Mouse (Mus musculus) hindbrain, postnatal 0 days (tissue): Measurements from ENCODE around the gene Arl1. TPM values are rescaled to one million over a fixed set of nuclear protein-coding genes. Genes with fewer than 3 reads are reported as not detected.
A peak's percentile ranks its signal among the peaks of the same experiment; 100 is the strongest.

Source experiments
- ATAC-seq: fragments of 200-750 bp; cut with Nextera tagmentation; 2 replicates; pipeline ENCODE4 v1.8.0; 2017; ENCODE audit warnings: mild to moderate bottlenecking, moderate TSS enrichment, moderate library complexity
- DNase-seq: peaks from one replicate; pipeline ENCODE4 v3.0.0-alpha.2; 2015; ENCODE audit warnings: low spot score
- H3K27ac ChIP-seq: fragments of 300-500 bp; sonication (generic); 2 replicates; pipeline ENCODE4 v1.5.1; 2014; ENCODE audit warnings: mild to moderate bottlenecking
- H3K27me3 ChIP-seq: fragments of 300-500 bp; sonication (generic); 2 replicates; pipeline ENCODE4 v1.6.1; 2014; ENCODE audit warnings: low read length, mixed read lengths; ENCODE audit not compliant: insufficient read depth
- H3K36me3 ChIP-seq: fragments of 300-500 bp; sonication (generic); 2 replicates; pipeline ENCODE4 v1.6.1; 2014; ENCODE audit warnings: low read length, mixed read lengths; ENCODE audit not compliant: insufficient read depth
- H3K4me1 ChIP-seq: fragments of 300-500 bp; sonication (generic); 2 replicates; pipeline ENCODE4 v1.6.1; 2014; ENCODE audit warnings: antibody characterized with exemption, low read length, mixed read lengths; ENCODE audit not compliant: insufficient read depth
- H3K4me2 ChIP-seq: fragments of 300-500 bp; sonication (generic); 2 replicates; pipeline ENCODE4 v1.6.1; 2014; ENCODE audit warnings: low read depth, mild to moderate bottlenecking, low read length, moderate library complexity, mixed read lengths
- H3K4me3 ChIP-seq: fragments of 300-500 bp; sonication (generic); 2 replicates; pipeline ENCODE4 v1.5.1; 2014; ENCODE audit warnings: low read length
- H3K9ac ChIP-seq: fragments of 300-500 bp; sonication (generic); replicated peaks from 2 replicates; pipeline ENCODE4 v1.6.1; 2014; ENCODE audit warnings: mild to moderate bottlenecking, low read length, moderate library complexity, mixed read lengths
- H3K9me3 ChIP-seq: fragments of 300-500 bp; sonication (generic); 2 replicates; pipeline ENCODE4 v1.6.1; 2016; ENCODE audit warnings: low read length, mixed read lengths
- CTCF ChIP-seq: IDR thresholded peaks from 2 replicates; pipeline ENCODE4 v1.5.1; 2016; ENCODE audit warnings: antibody characterized with exemption, control low read depth, low read depth
- WGBS: fragments of 180-500 bp; shearing (Covaris S2); extraction: QIAGEN DNeasy Blood & Tissue Kit; methylation state at CpG from one replicate; pipeline ENCODE4 v1.1.7; 2014; 5-methylcytosine and 5-hydroxymethylcytosine counted together
- polyA plus RNA-seq: library from polyadenylated mRNA; unstranded; fragments of >200 nt; fragmentation: Nextera tagmentation; extraction: Ambion mirVana; gene quantifications from 2 replicates; pipeline ENCODE4 v1.2.1, GENCODE M21; 2015
- total RNA-seq: library from RNA; depleted of rRNA; stranded (reverse); fragments of >200 nt; gene quantifications from 2 replicates; pipeline ENCODE4 v1.2.3, GENCODE M21; 2014; rRNA removed

Gene Arl1
- total RNA-seq (59.8 and 62.2 TPM in 2 replicates), polyA plus RNA-seq (164 and 166 TPM in 2 replicates)

- peak; percentile 97 for ATAC-seq
Observed at GRCm38 (mm10) chr10:88730571-88731495, at the start of gene Arl1. Arl1 (plus strand) TSS chr10:88730858.

GRCm38 (mm10) chr10:88682904-88683563, 47.6 kb upstream of the Arl1 start:
- ATAC-seq (no peak), DNase-seq (no peak)
- WGBS = 89% methylated on average over 4 of the region's 4 CpGs
- Histone ChIP-seq H3K27me3 (no peaks in the 10 kb centered on the region), H3K4me2 (no peak overlapping the region), H3K27ac (no peak overlapping the region), H3K9ac (no peak overlapping the region), H3K4me3 (no peak overlapping the region), H3K9me3 (no peaks in the 10 kb centered on the region), H3K36me3 (no peaks in the 10 kb centered on the region), H3K4me1 (no peaks in the 10 kb centered on the region)
- TF ChIP-seq CTCF = no peak

More at GRCm38 (mm10) chr10:88730571-88731495, at the start of gene Arl1:
- Histone ChIP-seq H3K9ac (peak within 1 kb of the TSS; percentile 92), H3K9me3 (no peaks in the 10 kb centered on the region), H3K27me3 (no peaks in the 10 kb centered on the region), H3K4me3 (peak within 1 kb of the TSS; percentile 95), H3K36me3 (no peaks in the 10 kb centered on the region), H3K27ac (peak within 1 kb of the TSS; percentile 76), H3K4me1 (peaks cover 7% of the 10 kb centered on the region; the same call in 1 of the 2 replicates), H3K4me2 (peak within 1 kb of the TSS; percentile 95)
- peak; percentile 96 for DNase-seq
- under 1% methylated on average over 65 of the region's 65 CpGs for WGBS
- peak; percentile 37 for TF ChIP-seq CTCF

GRCm38 (mm10) chr10:88684925-88685324, 45.7 kb upstream of the Arl1 start, which contains the start of gene Spic:
Spic (minus strand) TSS chr10:88685015.
- DNase-seq = no peak
- no peak for ATAC-seq
- Histone ChIP-seq H3K9me3 (no peaks in the 10 kb centered on the region), H3K27ac (no peak within 1 kb of the TSS), H3K27me3 (no peaks in the 10 kb centered on the region), H3K4me3 (no peak within 1 kb of the TSS), H3K4me1 (no peaks in the 10 kb centered on the region), H3K36me3 (no peaks in the 10 kb centered on the region), H3K9ac (no peak within 1 kb of the TSS), H3K4me2 (no peak within 1 kb of the TSS)
- TF ChIP-seq CTCF = no peak
- 71% methylated on average over 5 of the region's 5 CpGs for WGBS

GRCm38 (mm10) chr10:88700938-88701337, 29.7 kb upstream of the Arl1 start:
- DNase-seq (no peak), ATAC-seq (no peak)
- Histone ChIP-seq H3K9me3 (no peaks in the 10 kb centered on the region), H3K4me1 (no peaks in the 10 kb centered on the region), H3K27ac (no peak overlapping the region), H3K4me3 (no peak overlapping the region), H3K27me3 (no peaks in the 10 kb centered on the region), H3K36me3 (no peaks in the 10 kb centered on the region), H3K4me2 (no peak overlapping the region), H3K9ac (no peak overlapping the region)
- no peak for TF ChIP-seq CTCF
- WGBS = 67% methylated on average over 6 of the region's 6 CpGs

- peak; percentile 45; the same call in 1 of the 2 replicates for ATAC-seq
- WGBS = 57% methylated on average over 10 of the region's 10 CpGs
- no peak overlapping the region for H3K27ac ChIP-seq
- no peak for TF ChIP-seq CTCF
- H3K27me3 ChIP-seq = no peaks in the 10 kb centered on the region
- H3K9me3 ChIP-seq = no peaks in the 10 kb centered on the region
- no peak overlapping the region for H3K4me2 ChIP-seq
- H3K4me1 ChIP-seq = no peaks in the 10 kb centered on the region
- no peaks in the 10 kb centered on the region for H3K36me3 ChIP-seq
- DNase-seq = peak; percentile 56
- H3K4me3 ChIP-seq = no peak overlapping the region
- no peak overlapping the region for H3K9ac ChIP-seq
Observed at GRCm38 (mm10) chr10:88708671-88709523, 21.8 kb upstream of the Arl1 start.

- no peaks in the 10 kb centered on the region for H3K36me3 ChIP-seq
- ATAC-seq (no peak), DNase-seq (no peak)
- no peak for TF ChIP-seq CTCF
- no peaks in the 10 kb centered on the region for H3K9me3 ChIP-seq
- no peaks in the 10 kb centered on the region for H3K4me1 ChIP-seq
- no peak overlapping the region for H3K4me2 ChIP-seq
- H3K9ac ChIP-seq = no peak overlapping the region
- no peaks in the 10 kb centered on the region for H3K27me3 ChIP-seq
- H3K4me3 ChIP-seq = no peak overlapping the region
- 85% methylated on average over 6 of the region's 6 CpGs for WGBS
- H3K27ac ChIP-seq = no peak overlapping the region
Observed at GRCm38 (mm10) chr10:88712359-88712758, 18.3 kb upstream of the Arl1 start.
